Mouse (Mus musculus) thymus, postnatal 10 days (tissue): ENCODE measurements at regions not wholly inside any gene's neighbourhood (a gene's known extent, or its start where the extent isn't known, plus 50 kb on each side); places are given as distances from the start of the nearest gene placed in this dataset.

Source experiments
- DNase-seq, 2 experiments: peaks; one replicate each; pipeline ENCODE4 v3.0.0; 2021; ENCODE audit warnings: low spot score in 2 of 2

- peak; percentile 65 to 69 for DNase-seq
These were observed 137.5 kb downstream of the Tle3 start for GRCm38 (mm10) chr9:61509591-61510191.

DNA sequence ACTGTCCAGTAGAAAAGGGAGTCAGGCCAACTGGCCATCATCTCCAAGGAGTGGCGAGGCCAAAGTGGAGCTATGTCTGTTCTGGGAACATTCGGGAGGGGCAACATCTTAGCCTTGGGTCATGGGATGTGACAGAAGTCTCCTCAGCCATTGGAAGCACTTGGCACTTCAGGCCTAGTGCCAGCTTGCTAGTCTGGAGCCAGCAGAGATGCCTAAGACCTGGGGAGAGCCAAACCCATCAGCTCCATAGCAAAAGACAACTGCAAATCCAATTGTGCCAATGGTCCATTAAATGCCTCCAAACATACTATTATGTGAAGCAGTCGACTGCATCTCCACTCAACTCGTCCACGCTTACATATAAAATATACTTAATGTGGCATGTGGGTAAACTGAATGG lies 136.9 kb downstream of the Tle3 start:
- DNase-seq: no peak

GRCm38 (mm10) chr9:61500851-61501250 lies 128.7 kb downstream of the Tle3 start:
- DNase-seq: no peak

DNA sequence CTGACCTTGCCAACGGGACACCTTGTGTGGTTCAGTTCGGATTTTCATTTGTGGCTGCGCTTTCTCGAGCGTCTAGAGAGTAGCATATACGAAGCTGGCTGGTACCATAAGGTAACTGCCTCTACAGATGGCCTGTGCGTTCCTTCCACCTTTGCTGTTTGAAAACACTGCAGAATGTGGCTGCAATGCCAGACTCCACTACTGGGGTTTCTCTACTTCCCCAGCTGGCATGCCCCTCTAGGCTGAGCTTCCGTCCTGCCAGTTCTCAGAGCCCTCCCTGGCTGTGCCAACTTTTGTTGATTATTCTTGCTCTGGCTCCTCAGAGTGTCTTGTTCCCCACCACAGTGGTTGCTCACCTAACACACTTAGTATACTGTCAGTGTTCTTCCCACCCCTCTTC lies 120.7 kb downstream of the Tle3 start:
- DNase-seq: no peak

GRCm38 (mm10) chr9:61491131-61491712 lies 119.1 kb downstream of the Tle3 start:
- no peak for DNase-seq

GRCm38 (mm10) chr9:61489983-61490382 lies 117.8 kb downstream of the Tle3 start:
- DNase-seq: no peak

DNA sequence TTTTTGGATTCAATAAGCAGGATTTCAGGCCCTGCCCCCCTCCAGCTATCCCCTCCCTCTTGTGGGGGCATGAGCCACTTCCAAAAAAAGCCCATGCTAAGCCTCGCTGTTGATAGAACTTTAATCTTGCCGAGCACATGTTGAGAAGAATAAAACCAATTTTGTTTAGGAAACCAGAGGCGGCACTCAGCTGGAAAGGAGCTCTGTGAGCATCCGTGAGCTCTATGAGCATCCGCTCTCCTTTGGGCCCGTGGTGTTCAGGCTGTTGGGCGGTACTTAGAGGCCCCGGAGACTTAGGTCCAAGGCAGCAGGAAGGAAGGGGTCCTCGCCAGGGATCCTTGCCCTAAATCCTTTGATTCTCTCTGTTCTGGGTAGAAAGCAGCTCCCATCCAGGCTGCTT lies 117.0 kb downstream of the Tle3 start:
- no peak for DNase-seq

DNA sequence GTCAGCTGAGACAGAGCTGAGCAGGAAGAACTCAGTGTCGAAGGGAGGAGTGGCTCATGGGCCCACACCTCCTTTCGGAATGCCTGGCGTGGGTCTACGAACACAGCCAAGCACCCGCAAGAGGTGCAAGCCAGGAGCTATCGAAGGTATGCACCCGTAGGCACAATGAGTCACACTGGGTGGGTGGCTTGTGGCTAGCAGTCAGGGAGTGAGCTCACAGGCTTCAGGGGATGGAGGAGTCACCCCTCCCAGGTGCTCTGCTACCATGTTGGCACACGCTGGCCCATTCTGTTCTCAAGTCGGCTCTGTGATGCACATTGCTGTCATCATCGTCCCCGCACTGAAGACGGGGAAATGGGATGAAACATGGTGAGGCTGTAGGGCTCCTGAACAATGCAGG lies 115.7 kb downstream of the Tle3 start:
- no peak for DNase-seq

DNA sequence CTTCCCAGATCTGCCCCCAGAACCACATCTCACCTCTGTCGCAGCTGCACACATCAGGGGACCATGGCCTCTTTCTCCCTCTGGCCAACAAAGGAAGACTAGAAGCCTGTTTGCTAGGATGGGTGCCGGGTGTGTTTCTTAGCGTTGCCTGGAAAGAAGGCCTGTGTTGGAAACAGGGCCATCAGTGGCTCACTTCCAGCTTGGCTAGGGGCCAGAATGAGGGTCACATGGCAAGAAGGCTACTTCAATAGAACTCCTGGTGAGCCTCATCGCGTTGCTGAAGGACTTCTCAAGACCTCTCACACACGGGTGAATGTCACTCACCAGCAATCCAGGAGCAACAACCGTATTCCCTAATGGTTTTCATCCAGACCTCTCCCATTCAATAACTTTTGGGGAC lies 115.0 kb downstream of the Tle3 start:
- DNase-seq: no peak

DNA sequence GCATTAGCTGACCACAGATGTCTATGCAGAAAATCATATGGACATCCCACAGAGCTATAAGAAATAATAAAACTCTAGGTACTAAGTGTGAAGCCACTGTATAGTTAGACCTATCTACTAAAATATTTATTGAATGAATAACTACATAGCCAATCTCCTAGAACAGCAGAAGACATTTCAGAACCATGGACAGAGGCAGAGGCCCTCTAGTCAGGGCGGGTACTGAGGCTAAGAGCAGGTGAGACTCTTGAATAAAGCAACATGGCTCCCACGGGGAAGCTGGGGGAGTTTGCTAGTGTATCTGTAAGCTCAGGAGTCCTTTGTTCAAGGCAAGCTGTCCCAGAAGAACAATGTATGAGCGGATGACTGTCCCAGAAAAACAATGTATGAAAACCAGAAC lies 112.2 kb downstream of the Tle3 start:
- DNase-seq: peak in 1 of 2 experiments; percentile 72

DNA sequence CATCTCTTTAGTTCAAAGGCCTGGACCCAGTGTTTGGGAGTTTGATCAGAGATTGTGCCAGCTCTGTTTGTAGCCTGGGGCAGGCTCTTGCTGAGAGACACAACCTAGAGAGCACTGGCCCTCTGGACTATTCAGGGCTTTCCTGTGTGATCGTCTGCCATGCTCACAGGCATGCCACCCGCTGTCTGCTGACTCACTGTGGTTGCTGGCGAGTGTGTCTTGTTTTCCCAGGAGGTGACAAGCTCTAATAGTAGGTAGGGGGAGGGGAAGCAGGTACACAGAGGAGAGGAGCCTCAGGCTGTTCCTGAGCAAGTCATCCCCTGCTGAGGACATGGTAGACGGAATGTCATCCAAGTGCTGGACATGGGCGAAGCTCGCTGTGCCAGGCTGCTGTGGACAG lies 107.5 kb downstream of the Tle3 start:
- DNase-seq: no peak

DNA sequence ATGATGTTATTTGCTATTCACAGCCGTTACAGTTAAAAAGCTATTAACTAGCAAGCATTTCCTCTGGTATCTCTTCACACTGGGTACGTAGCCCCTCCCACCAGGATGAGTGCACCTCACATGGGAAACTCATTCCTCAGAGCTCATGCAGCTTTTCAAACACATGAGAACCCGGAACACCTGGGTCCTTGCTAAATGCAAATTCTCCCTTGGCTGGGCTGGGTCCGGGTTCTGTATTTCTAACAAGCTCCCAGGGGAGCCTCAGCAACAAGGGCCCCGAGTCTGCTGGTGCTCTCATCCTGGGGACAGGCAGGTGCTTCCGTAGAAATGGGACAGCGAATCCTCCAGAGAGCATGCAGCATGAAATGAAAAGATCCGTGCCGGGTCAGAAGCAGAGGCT lies 106.7 kb downstream of the Tle3 start:
- DNase-seq: no peak

DNA sequence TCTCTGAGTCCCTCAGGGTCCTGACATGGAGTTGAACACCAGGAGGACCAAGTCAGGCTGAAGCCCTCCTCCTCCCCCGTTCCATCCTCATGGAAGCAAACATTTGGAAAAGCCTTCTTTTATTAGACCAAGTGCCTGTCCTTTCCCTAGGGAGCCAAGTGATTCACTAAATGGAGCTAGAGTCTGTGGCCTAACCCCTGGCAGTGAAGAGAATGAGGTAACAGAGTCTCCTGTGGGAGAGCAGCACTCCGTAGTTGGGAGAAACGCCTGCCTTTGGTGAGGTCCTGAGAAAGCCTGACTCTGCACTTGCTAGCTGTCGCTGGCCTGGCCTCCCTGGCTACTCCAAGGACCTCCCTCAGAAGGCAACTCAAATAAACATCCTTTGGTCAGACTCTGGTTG lies 104.2 kb downstream of the Tle3 start:
- no peak for DNase-seq

DNA sequence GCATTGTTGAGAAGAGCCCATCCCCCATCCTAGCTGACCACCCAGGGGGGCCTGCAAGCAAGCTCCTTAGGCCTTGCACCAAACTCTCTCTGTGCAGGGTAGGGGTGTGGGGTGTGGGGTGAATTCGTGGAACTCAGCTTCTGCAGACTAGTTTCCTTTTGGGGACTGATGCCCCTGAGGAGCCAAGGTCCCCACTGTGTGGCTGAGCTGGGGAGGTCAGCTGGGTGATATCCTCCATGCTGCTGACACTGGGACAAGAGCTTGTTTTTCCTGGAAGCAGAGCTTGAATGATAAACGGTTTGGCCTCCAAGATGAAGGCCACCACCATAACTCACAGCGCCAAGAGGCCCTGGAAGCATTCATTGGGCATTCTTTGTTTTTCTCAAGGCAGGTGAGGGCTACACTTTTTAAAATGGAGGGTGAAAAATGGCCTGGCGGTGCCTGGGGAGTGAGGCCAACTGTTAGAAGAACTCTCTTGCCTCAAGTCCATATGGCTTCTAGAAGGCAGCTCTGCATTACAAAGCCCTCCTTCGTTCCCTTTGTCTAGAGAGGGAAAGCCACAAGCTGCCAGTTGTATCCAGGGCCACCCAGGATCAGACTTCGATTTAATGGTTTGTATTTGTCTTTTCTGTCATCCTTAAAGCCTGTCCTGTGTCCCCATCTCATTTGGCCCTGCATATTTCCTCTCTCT lies 98.8 kb downstream of the Tle3 start:
- DNase-seq: no peak

- DNase-seq: no peak
These were observed 96.8 kb downstream of the Tle3 start for GRCm38 (mm10) chr9:61468897-61469509.

GRCm38 (mm10) chr9:61468368-61468848 lies 96.2 kb downstream of the Tle3 start:
- DNase-seq: no peak
